Mouse (Mus musculus) G1E (cell line): ENCODE results near the gene Btnl6. TPM values are rescaled to one million over a fixed set of nuclear protein-coding genes. Genes with fewer than 3 reads are reported as not detected.
"Not testable (repeated sequence)": the region's sequence is repeated elsewhere in the genome, so short reads cannot be mapped to it uniquely, and the experiment has no call there.

Experiments used
- ATAC-seq: 2 replicates; pipeline ENCODE4 v1.8.0; 2016; ENCODE audit warnings: mild to moderate bottlenecking; ENCODE audit not compliant: insufficient number of reproducible peaks, poor library complexity, low FRiP score, severe bottlenecking; ENCODE audit errors: extremely low read depth
- DNase-seq: peaks from one replicate; pipeline ENCODE4 v3.0.0; 2012; ENCODE audit warnings: low spot score
- H3K27me3 ChIP-seq: 2 replicates; pipeline ENCODE4 v1.6.1; 2012; ENCODE audit warnings: mild to moderate bottlenecking, low read length, inconsistent platforms; ENCODE audit not compliant: insufficient read depth
- H3K36me3 ChIP-seq: replicated peaks from 2 replicates; pipeline ENCODE3; 2012; ENCODE audit warnings: mild to moderate bottlenecking, inconsistent platforms
- H3K4me1 ChIP-seq: 2 replicates; pipeline ENCODE4 v1.6.1; 2012; ENCODE audit warnings: low read depth, low read length, inconsistent platforms, mixed read lengths; ENCODE audit not compliant: insufficient read depth
- H3K4me3 ChIP-seq: 2 replicates; pipeline ENCODE4 v1.5.1; 2012; ENCODE audit warnings: low read depth, mild to moderate bottlenecking, inconsistent platforms, low read length, moderate library complexity, mixed read lengths
- H3K9me3 ChIP-seq: replicated peaks from 2 replicates; pipeline ENCODE4 v1.6.1; 2012; ENCODE audit warnings: inconsistent platforms
- CTCF ChIP-seq: IDR thresholded peaks from 2 replicates; pipeline ENCODE4 v1.5.1; 2012; ENCODE audit warnings: low read depth, low read length, inconsistent platforms, mixed read lengths
- GATA1 ChIP-seq: IDR thresholded peaks from 2 replicates; pipeline ENCODE4 v1.6.1; 2012; ENCODE audit warnings: borderline replicate concordance, low read length, inconsistent platforms, mixed read lengths
- GATA2 ChIP-seq: IDR thresholded peaks from 2 replicates; pipeline ENCODE4 v1.6.1; 2012; ENCODE audit warnings: low read depth, low read length, inconsistent platforms, borderline replicate concordance
- POLR2AphosphoS5 ChIP-seq: IDR thresholded peaks from 2 replicates; pipeline ENCODE4 v1.6.1; 2012; ENCODE audit warnings: low read depth, low read length, inconsistent platforms; ENCODE audit not compliant: insufficient replicate concordance
- TAL1 ChIP-seq: conservative IDR thresholded peaks from 2 replicates; pipeline ENCODE4 v1.6.1; 2012; ENCODE audit warnings: low read depth, low read length, inconsistent platforms, mixed read lengths
- polyA plus RNA-seq: library from polyadenylated mRNA; stranded (reverse); fragments of >175 nt; gene quantifications from 2 replicates; pipeline ENCODE4 v1.2.3, GENCODE M21; 2012
- total RNA-seq, 2 experiments: library from RNA; stranded (forward) in 1 of 2; stranded (reverse) in 1 of 2; fragments of 200-1000 nt in 1 of 2; fragments of >200 nt in 1 of 2; fragmentation: Nextera tagmentation in 1 of 2; gene quantifications; 2 replicates each; pipeline ENCODE4 v1.2.3; 2014 to 2017

Btnl6 gene
- total and polyA plus RNA-seq, 3 experiments: 0.11 TPM; not detected in 2

DNA sequence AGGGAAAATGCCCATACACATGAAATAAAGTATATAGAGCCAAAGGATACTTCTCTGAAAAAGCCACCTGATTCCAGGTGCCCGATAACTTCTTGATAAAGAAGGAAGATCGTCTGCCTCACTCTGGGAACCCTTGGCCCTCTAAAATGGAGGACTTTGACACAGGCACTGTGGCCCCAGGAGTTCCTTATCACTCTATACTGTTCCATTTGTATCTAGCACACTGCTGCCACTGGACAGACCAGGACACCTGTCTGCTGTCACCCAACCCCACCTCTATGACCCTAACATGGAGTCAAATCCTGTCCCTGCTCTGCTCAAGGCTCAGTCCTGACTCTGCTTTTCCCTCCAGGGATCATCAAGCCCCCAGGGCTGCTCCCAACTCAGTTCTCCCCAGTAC, 638 bp downstream of the Btnl6 start:
- no peaks in the 10 kb centered on the region for H3K4me1 ChIP-seq
- no peaks in the 10 kb centered on the region for H3K9me3 ChIP-seq
- H3K27me3 ChIP-seq: peaks cover 2% of the 10 kb centered on the region; the same call in 1 of the 2 replicates
- H3K4me3 ChIP-seq: no peak overlapping the region
- ATAC-seq: no peak
- no peak for TF ChIP-seq POLR2AphosphoS5
- TF ChIP-seq GATA1: no peak
- no peak for TF ChIP-seq TAL1
- no peak for TF ChIP-seq GATA2
- TF ChIP-seq CTCF: no peak
- DNase-seq: no peak
- H3K36me3 ChIP-seq: no peaks in the 10 kb centered on the region

GRCm38 (mm10) chr17:34511723-34512122, 5.4 kb downstream of the Btnl6 start:
- not testable (repeated sequence) for H3K4me1 ChIP-seq, DNase-seq, H3K27me3 ChIP-seq, ATAC-seq, H3K9me3 ChIP-seq, H3K4me3 ChIP-seq, H3K36me3 ChIP-seq

GRCm38 (mm10) chr17:34507591-34507990, 9.6 kb downstream of the Btnl6 start:
- Histone ChIP-seq H3K9me3 (no peaks in the 10 kb centered on the region), H3K36me3 (no peaks in the 10 kb centered on the region), H3K4me3 (no peak overlapping the region), H3K4me1 (no peaks in the 10 kb centered on the region), H3K27me3 (no peaks in the 10 kb centered on the region)
- ATAC-seq (no peak), DNase-seq (no peak)
- TF ChIP-seq GATA1 (no peak), TAL1 (no peak), GATA2 (no peak), CTCF (no peak), POLR2AphosphoS5 (no peak)

- not testable (repeated sequence) for ATAC-seq, H3K4me3 ChIP-seq, H3K36me3 ChIP-seq, H3K4me1 ChIP-seq, H3K27me3 ChIP-seq, DNase-seq, H3K9me3 ChIP-seq
These were observed 19.4 kb downstream of the Btnl6 start for GRCm38 (mm10) chr17:34497726-34498125.

DNA sequence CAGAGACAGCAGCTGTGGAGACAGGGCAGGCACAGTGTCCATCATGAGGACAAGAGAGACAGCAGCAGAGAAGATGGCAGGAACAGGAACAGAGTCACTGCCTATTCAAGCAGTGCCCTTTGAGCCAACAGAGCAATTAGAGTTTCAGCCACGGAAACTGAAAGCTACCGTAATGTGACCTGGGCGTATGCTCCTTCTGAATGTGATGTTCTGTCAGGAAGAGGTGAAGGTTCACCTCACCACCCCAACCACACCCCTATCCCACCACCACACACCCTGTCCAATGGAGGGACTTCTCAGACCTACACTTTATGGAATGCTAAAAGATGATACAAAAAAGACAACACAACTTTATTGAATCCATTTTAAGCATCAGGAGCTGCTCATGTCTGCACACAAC, 19.8 kb downstream of the Btnl6 start:
- not testable (repeated sequence) for DNase-seq, H3K36me3 ChIP-seq, H3K4me1 ChIP-seq, H3K9me3 ChIP-seq, H3K4me3 ChIP-seq, ATAC-seq, H3K27me3 ChIP-seq

- peaks cover 5% of the 10 kb centered on the region for H3K27me3 ChIP-seq
- no peaks in the 10 kb centered on the region for H3K36me3 ChIP-seq
- H3K9me3 ChIP-seq: no peaks in the 10 kb centered on the region
- no peaks in the 10 kb centered on the region for H3K4me1 ChIP-seq
- ATAC-seq (no peak), DNase-seq (no peak)
- no peak for TF ChIP-seq CTCF
- TF ChIP-seq GATA1: no peak
- no peak for TF ChIP-seq TAL1
- TF ChIP-seq GATA2: no peak
- no peak for TF ChIP-seq POLR2AphosphoS5
- no peak overlapping the region for H3K4me3 ChIP-seq
These were observed 20.6 kb downstream of the Btnl6 start for GRCm38 (mm10) chr17:34496539-34496938.

GRCm38 (mm10) chr17:34495156-34495555, 22.0 kb downstream of the Btnl6 start:
- ATAC-seq: not testable (repeated sequence)

DNA sequence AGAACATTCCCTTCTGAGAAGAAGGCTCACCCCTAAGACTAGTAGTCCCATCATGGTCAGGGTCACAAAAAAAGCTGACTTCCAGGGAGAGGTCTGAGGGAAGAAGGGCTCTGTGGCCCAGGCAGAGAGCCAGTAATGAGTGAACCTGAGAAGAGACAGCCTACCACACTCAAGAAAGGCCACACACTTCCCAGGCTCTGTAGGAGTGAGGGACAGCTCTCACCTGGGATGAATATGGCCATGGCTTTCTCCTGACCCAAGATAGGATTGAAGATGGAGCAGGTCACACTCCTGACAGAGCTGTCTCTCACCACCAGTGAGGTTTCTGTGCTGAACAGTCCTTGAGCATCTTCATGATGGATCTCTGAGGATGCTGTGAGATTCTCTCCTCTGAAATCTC, 24.4 kb downstream of the Btnl6 start:
- TF ChIP-seq GATA2 (no peak), CTCF (no peak), TAL1 (no peak), POLR2AphosphoS5 (no peak), GATA1 (no peak)

More at GRCm38 (mm10) chr17:34495156-34495555, 22.0 kb downstream of the Btnl6 start:
- H3K4me1 ChIP-seq, H3K36me3 ChIP-seq, H3K4me3 ChIP-seq, H3K27me3 ChIP-seq, H3K9me3 ChIP-seq, DNase-seq: not testable (repeated sequence)

GRCm38 (mm10) chr17:34477238-34478013, 39.7 kb downstream of the Btnl6 start, which contains the start of gene Btnl4:
Btnl4 (minus strand) TSS chr17:34477318.
- not testable (repeated sequence) for H3K4me1 ChIP-seq, H3K9me3 ChIP-seq, ATAC-seq, H3K4me3 ChIP-seq, H3K27me3 ChIP-seq, H3K36me3 ChIP-seq, DNase-seq

More for the DNA sequence above, 24.4 kb downstream of the Btnl6 start:
- no peaks in the 10 kb centered on the region for H3K9me3 ChIP-seq
- no peak overlapping the region for H3K4me3 ChIP-seq
- H3K36me3 ChIP-seq: no peaks in the 10 kb centered on the region
- peaks cover 5% of the 10 kb centered on the region; the same call in 1 of the 2 replicates for H3K27me3 ChIP-seq
- DNase-seq: no peak
- no peaks in the 10 kb centered on the region for H3K4me1 ChIP-seq
- ATAC-seq: no peak
